Mouse (Mus musculus) bone marrow, adult 2 months (tissue): ENCODE measurements at regions not wholly inside any gene's neighbourhood (a gene's known extent, or its start where the extent isn't known, plus 50 kb on each side); places are given as distances from the start of the nearest gene placed in this dataset.
"Not testable (repeated sequence)": the region's sequence is repeated elsewhere in the genome, so short reads cannot be mapped to it uniquely, and the experiment has no call there.

Experiments used
- H3K27ac ChIP-seq: fragments of 200-500 bp; 2 replicates; pipeline ENCODE4 v1.5.1; 2012; ENCODE audit warnings: low read depth, mild to moderate bottlenecking, control low read depth, inconsistent platforms, low read length; ENCODE audit not compliant: control insufficient read depth, poor library complexity, insufficient read depth
- H3K4me1 ChIP-seq: fragments of 200-500 bp; 2 replicates; pipeline ENCODE4 v1.6.1; 2011; ENCODE audit warnings: low read length; ENCODE audit not compliant: control insufficient read depth, insufficient read depth
- H3K4me3 ChIP-seq: fragments of 200-500 bp; replicated peaks from 2 replicates; pipeline ENCODE3; 2011; ENCODE audit warnings: mild to moderate bottlenecking, low read depth, low read length, control low read depth; ENCODE audit not compliant: control insufficient read depth
- CTCF ChIP-seq: fragments of 200-500 bp; IDR thresholded peaks from 2 replicates; pipeline ENCODE4 v1.5.1; 2011; ENCODE audit warnings: low read length, control low read depth; ENCODE audit not compliant: control insufficient read depth, insufficient read depth
- POLR2A ChIP-seq: fragments of 200-500 bp; IDR thresholded peaks from 2 replicates; pipeline ENCODE4 v1.6.1; 2011; ENCODE audit warnings: low read depth, mild to moderate bottlenecking, control low read depth, low read length, borderline replicate concordance; ENCODE audit not compliant: control insufficient read depth
- WGBS: fragments of 180-500 bp; shearing (Covaris S2); methylation state at CpG from one replicate; pipeline ENCODE4 v1.1.7; 2018; 5-methylcytosine and 5-hydroxymethylcytosine counted together

GRCm38 (mm10) chr7:73659551-73659950, 80.6 kb upstream of the Fam174b start:
- TF ChIP-seq POLR2A: no peak
- TF ChIP-seq CTCF: no peak
- no peaks in the 10 kb centered on the region for H3K4me1 ChIP-seq
- 80% methylated on average over 5 of the region's 5 CpGs for WGBS
- no peak overlapping the region for H3K27ac ChIP-seq
- no peak overlapping the region for H3K4me3 ChIP-seq

GRCm38 (mm10) chr7:73657283-73657682, 82.8 kb upstream of the Fam174b start:
- Histone ChIP-seq H3K4me3 (no peak overlapping the region), H3K27ac (no peak overlapping the region), H3K4me1 (no peaks in the 10 kb centered on the region)
- 58% methylated on average over 7 of the region's 7 CpGs for whole genome bisulfite sequencing
- no peak for TF ChIP-seq CTCF
- no peak for TF ChIP-seq POLR2A

GRCm38 (mm10) chr7:73656424-73656795, 83.7 kb upstream of the Fam174b start:
- H3K4me1 ChIP-seq, H3K4me3 ChIP-seq, H3K27ac ChIP-seq: not testable (repeated sequence)
- WGBS: 90% methylated on average over 16 of the region's 16 CpGs

- WGBS: 18% methylated on average over 5 of the region's 5 CpGs
Measured at GRCm38 (mm10) chr7:73655787-73656423, 84.2 kb upstream of the Fam174b start.

GRCm38 (mm10) chr7:73654193-73654871, 85.8 kb upstream of the Fam174b start:
- no peaks in the 10 kb centered on the region for H3K4me1 ChIP-seq
- 43% methylated on average over 12 of the region's 12 CpGs for WGBS
- H3K4me3 ChIP-seq: peak overlapping the region; percentile 4
- TF ChIP-seq CTCF: peak; percentile 53
- no peak for TF ChIP-seq POLR2A
- H3K27ac ChIP-seq: no peak overlapping the region

More at GRCm38 (mm10) chr7:73655787-73656423, 84.2 kb upstream of the Fam174b start:
- TF ChIP-seq CTCF: peak; percentile 54; the same call in 1 of the 2 replicates
- no peak for TF ChIP-seq POLR2A
- H3K4me3 ChIP-seq: no peak overlapping the region
- no peak overlapping the region for H3K27ac ChIP-seq
- no peaks in the 10 kb centered on the region for H3K4me1 ChIP-seq

- H3K4me3 ChIP-seq: no peak overlapping the region
- WGBS: 83% methylated on average over 6 of the region's 6 CpGs
- H3K4me1 ChIP-seq: no peaks in the 10 kb centered on the region
- H3K27ac ChIP-seq: no peak overlapping the region
- TF ChIP-seq CTCF (no peak), POLR2A (no peak)
Measured at GRCm38 (mm10) chr7:73650909-73651308, 89.2 kb upstream of the Fam174b start.

GRCm38 (mm10) chr7:73648010-73648409, 92.1 kb upstream of the Fam174b start:
- TF ChIP-seq CTCF (peak; percentile 73), POLR2A (no peak)
- Histone ChIP-seq H3K4me1 (no peaks in the 10 kb centered on the region; the same call in 1 of the 2 replicates), H3K27ac (no peak overlapping the region), H3K4me3 (no peak overlapping the region)
- WGBS: 26% methylated on average over 4 of the region's 4 CpGs

- Histone ChIP-seq H3K27ac (no peak overlapping the region), H3K4me3 (no peak overlapping the region), H3K4me1 (no peaks in the 10 kb centered on the region; the same call in 1 of the 2 replicates)
- 72% methylated on average over 4 of the region's 4 CpGs for WGBS
- TF ChIP-seq POLR2A: no peak
- TF ChIP-seq CTCF: no peak
Measured at GRCm38 (mm10) chr7:73647140-73647539, 93.0 kb upstream of the Fam174b start.

GRCm38 (mm10) chr7:73646711-73647110, 93.4 kb upstream of the Fam174b start:
- 50% methylated on average over 5 of the region's 5 CpGs for WGBS
- TF ChIP-seq CTCF: no peak
- TF ChIP-seq POLR2A: no peak
- Histone ChIP-seq H3K27ac (no peak overlapping the region), H3K4me1 (no peaks in the 10 kb centered on the region; the same call in 1 of the 2 replicates), H3K4me3 (no peak overlapping the region)
